Mouse (Mus musculus) neural tube, embryonic 15.5 days (tissue): ENCODE measurements around the gene Hist2h3c1. TPM values are rescaled to one million over a fixed set of nuclear protein-coding genes. Genes with fewer than 3 reads are reported as not detected.

Experiments used
- ATAC-seq: fragments of 200-750 bp; cut with Nextera tagmentation; 2 replicates; pipeline ENCODE4 v1.8.0; 2017; ENCODE audit warnings: mild to moderate bottlenecking, moderate TSS enrichment, moderate library complexity; ENCODE audit not compliant: low FRiP score
- H3K27ac ChIP-seq: fragments of 300-500 bp; sonication (generic); replicated peaks from 2 replicates; pipeline ENCODE4 v1.5.1; 2015; ENCODE audit warnings: mild to moderate bottlenecking, inconsistent platforms
- H3K27me3 ChIP-seq: fragments of 300-500 bp; sonication (generic); replicated peaks from 2 replicates; pipeline ENCODE4 v1.6.1; 2015; ENCODE audit warnings: inconsistent platforms
- H3K36me3 ChIP-seq: fragments of 300-500 bp; sonication (generic); 2 replicates; pipeline ENCODE4 v1.6.1; 2015; ENCODE audit warnings: inconsistent platforms
- H3K4me1 ChIP-seq: fragments of 300-500 bp; sonication (generic); 2 replicates; pipeline ENCODE4 v1.6.1; 2015; ENCODE audit warnings: inconsistent platforms
- H3K4me2 ChIP-seq: fragments of 300-500 bp; sonication (generic); 2 replicates; pipeline ENCODE4 v1.6.1; 2015; ENCODE audit warnings: inconsistent platforms, mild to moderate bottlenecking, moderate library complexity
- H3K4me3 ChIP-seq: fragments of 300-500 bp; sonication (generic); replicated peaks from 2 replicates; pipeline ENCODE4 v1.5.1; 2015; ENCODE audit warnings: mild to moderate bottlenecking, inconsistent platforms
- H3K9ac ChIP-seq: fragments of 300-500 bp; sonication (generic); replicated peaks from 2 replicates; pipeline ENCODE4 v1.6.1; 2015; ENCODE audit warnings: mild to moderate bottlenecking, inconsistent platforms
- H3K9me3 ChIP-seq: fragments of 300-500 bp; sonication (generic); replicated peaks from 2 replicates; pipeline ENCODE4 v1.6.1; 2016; ENCODE audit warnings: inconsistent platforms
- WGBS: fragments of 180-500 bp; shearing (Covaris S2); methylation state at CpG from one replicate; pipeline ENCODE4 v1.1.7; 2015; ENCODE audit warnings: mixed read lengths; 5-methylcytosine and 5-hydroxymethylcytosine counted together
- polyA plus RNA-seq: library from polyadenylated mRNA; unstranded; fragments of >200 nt; fragmentation: Nextera tagmentation; extraction: Ambion mirVana; gene quantifications from 2 replicates; pipeline ENCODE4 v1.2.1, GENCODE M21; 2015

Gene Hist2h3c1
- polyA plus RNA-seq, 1 experiment from 2014 or later, result 0.14 TPM

GRCm38 (mm10) chr3:96220765-96221639 lies 25.5 kb upstream of the Hist2h3c1 start, which contains the start of the genes Hist2h2ac and Hist2h2be:
Hist2h2ac (minus strand) TSS chr3:96220880.
Hist2h2be (plus strand) TSS chr3:96221119.
- ATAC-seq, result peak; percentile 82
- H3K36me3 ChIP-seq, result no peaks in the 10 kb centered on the region
- H3K27ac ChIP-seq, result peak within 1 kb of the TSS; percentile 99
- peak within 1 kb of the TSS; percentile 91 for H3K4me2 ChIP-seq
- WGBS, result under 1% methylated on average over 43 of the region's 43 CpGs
- no peaks in the 10 kb centered on the region for H3K9me3 ChIP-seq
- H3K4me3 ChIP-seq, result peak within 1 kb of the TSS; percentile 67
- peak within 1 kb of the TSS; percentile 75 for H3K9ac ChIP-seq
- peaks cover 36% of the 10 kb centered on the region for H3K4me1 ChIP-seq
- H3K27me3 ChIP-seq, result no peaks in the 10 kb centered on the region

- peak overlapping the region; percentile 91 for H3K4me2 ChIP-seq
- no peaks in the 10 kb centered on the region for H3K36me3 ChIP-seq
- H3K4me3 ChIP-seq, result peak overlapping the region; percentile 67
- no peak for ATAC-seq
- H3K9ac ChIP-seq, result peak overlapping the region; percentile 75
- H3K27ac ChIP-seq, result peak overlapping the region; percentile 99
- peaks cover 36% of the 10 kb centered on the region for H3K4me1 ChIP-seq
- H3K27me3 ChIP-seq, result no peaks in the 10 kb centered on the region
- WGBS, result 15% methylated on average over 9 of the region's 9 CpGs
- no peaks in the 10 kb centered on the region for H3K9me3 ChIP-seq
Measured at GRCm38 (mm10) chr3:96221640-96222038, 24.8 kb upstream of the Hist2h3c1 start.

GRCm38 (mm10) chr3:96222774-96223173 lies 23.7 kb upstream of the Hist2h3c1 start:
- Histone ChIP-seq H3K36me3 (no peaks in the 10 kb centered on the region), H3K27me3 (no peaks in the 10 kb centered on the region), H3K27ac (no peak overlapping the region), H3K4me3 (0 out of 2 replicates have a peak overlapping the region, but pooled peaks have one; percentile 67), H3K4me2 (peak overlapping the region; percentile 91), H3K9ac (no peak overlapping the region), H3K4me1 (peaks cover 36% of the 10 kb centered on the region), H3K9me3 (no peaks in the 10 kb centered on the region)
- ATAC-seq, result no peak
- WGBS, result 89% methylated on average over 4 of the region's 4 CpGs

- H3K9ac ChIP-seq, result no peak overlapping the region
Measured at GRCm38 (mm10) chr3:96225421-96225820, 21.1 kb upstream of the Hist2h3c1 start.

GRCm38 (mm10) chr3:96226695-96227648 lies 19.5 kb upstream of the Hist2h3c1 start:
- no peak for ATAC-seq
- Histone ChIP-seq H3K36me3 (no peaks in the 10 kb centered on the region), H3K4me3 (no peak overlapping the region), H3K4me2 (no peak overlapping the region), H3K4me1 (peaks cover 18% of the 10 kb centered on the region), H3K9ac (no peak overlapping the region), H3K27ac (no peak overlapping the region), H3K9me3 (no peaks in the 10 kb centered on the region), H3K27me3 (no peaks in the 10 kb centered on the region)
- WGBS, result 77% methylated on average over 8 of the region's 8 CpGs

More at GRCm38 (mm10) chr3:96225421-96225820, 21.1 kb upstream of the Hist2h3c1 start:
- no peaks in the 10 kb centered on the region for H3K9me3 ChIP-seq
- WGBS, result 15% methylated on average over 2 of the region's 2 CpGs
- no peaks in the 10 kb centered on the region for H3K27me3 ChIP-seq
- no peak for ATAC-seq
- no peak overlapping the region for H3K4me2 ChIP-seq
- H3K36me3 ChIP-seq, result no peaks in the 10 kb centered on the region
- no peak overlapping the region for H3K4me3 ChIP-seq
- H3K4me1 ChIP-seq, result peaks cover 29% of the 10 kb centered on the region
- no peak overlapping the region for H3K27ac ChIP-seq

GRCm38 (mm10) chr3:96228828-96229227 lies 17.7 kb upstream of the Hist2h3c1 start:
- 69% methylated on average over 2 of the region's 2 CpGs for WGBS
- Histone ChIP-seq H3K27ac (no peak overlapping the region), H3K27me3 (no peaks in the 10 kb centered on the region), H3K4me1 (0 out of 2 replicates have a peak, but pooled peaks cover 6% of the 10 kb centered on the region), H3K4me2 (no peak overlapping the region), H3K9ac (no peak overlapping the region), H3K4me3 (no peak overlapping the region), H3K9me3 (no peaks in the 10 kb centered on the region), H3K36me3 (no peaks in the 10 kb centered on the region)
- no peak for ATAC-seq

GRCm38 (mm10) chr3:96230404-96230803 lies 16.1 kb upstream of the Hist2h3c1 start:
- Histone ChIP-seq H3K9me3 (no peaks in the 10 kb centered on the region), H3K9ac (no peak overlapping the region), H3K27ac (no peak overlapping the region), H3K4me3 (no peak overlapping the region), H3K36me3 (no peaks in the 10 kb centered on the region), H3K27me3 (no peaks in the 10 kb centered on the region), H3K4me2 (no peak overlapping the region), H3K4me1 (0 out of 2 replicates have a peak, but pooled peaks cover under 1% of the 10 kb centered on the region)
- no peak for ATAC-seq
- WGBS, result 78% methylated on average over 2 of the region's 2 CpGs

GRCm38 (mm10) chr3:96230910-96231757 lies 15.4 kb upstream of the Hist2h3c1 start:
- Histone ChIP-seq H3K4me2 (no peak overlapping the region), H3K4me3 (no peak overlapping the region), H3K9ac (no peak overlapping the region), H3K27me3 (no peaks in the 10 kb centered on the region), H3K4me1 (no peaks in the 10 kb centered on the region), H3K27ac (no peak overlapping the region), H3K36me3 (no peaks in the 10 kb centered on the region), H3K9me3 (no peaks in the 10 kb centered on the region)
- ATAC-seq, result no peak
- 77% methylated on average over 4 of the region's 4 CpGs for WGBS

GRCm38 (mm10) chr3:96231758-96232120 lies 14.7 kb upstream of the Hist2h3c1 start:
- WGBS, result 59% methylated on average over 2 of the region's 2 CpGs
- Histone ChIP-seq H3K4me2 (no peak overlapping the region), H3K9me3 (no peaks in the 10 kb centered on the region)

GRCm38 (mm10) chr3:96234914-96235313 lies 11.6 kb upstream of the Hist2h3c1 start:
- Histone ChIP-seq H3K27me3 (no peaks in the 10 kb centered on the region), H3K4me3 (no peak overlapping the region), H3K4me1 (peaks cover 8% of the 10 kb centered on the region), H3K9ac (no peak overlapping the region), H3K4me2 (no peak overlapping the region), H3K36me3 (no peaks in the 10 kb centered on the region), H3K9me3 (no peaks in the 10 kb centered on the region), H3K27ac (no peak overlapping the region)
- ATAC-seq, result no peak
- WGBS, result 92% methylated on average over 2 of the region's 2 CpGs

More at GRCm38 (mm10) chr3:96231758-96232120, 14.7 kb upstream of the Hist2h3c1 start:
- ATAC-seq, result no peak
- Histone ChIP-seq H3K4me1 (no peaks in the 10 kb centered on the region), H3K27ac (no peak overlapping the region), H3K36me3 (no peaks in the 10 kb centered on the region), H3K4me3 (no peak overlapping the region), H3K27me3 (no peaks in the 10 kb centered on the region), H3K9ac (no peak overlapping the region)

- Histone ChIP-seq H3K4me1 (peaks cover 10% of the 10 kb centered on the region), H3K36me3 (no peaks in the 10 kb centered on the region), H3K9ac (no peak overlapping the region), H3K27ac (no peak overlapping the region), H3K4me2 (no peak overlapping the region), H3K9me3 (no peaks in the 10 kb centered on the region), H3K4me3 (no peak overlapping the region), H3K27me3 (no peaks in the 10 kb centered on the region)
- ATAC-seq, result no peak
- WGBS, result 75% methylated on average over 3 of the region's 3 CpGs
Measured at GRCm38 (mm10) chr3:96235836-96236235, 10.6 kb upstream of the Hist2h3c1 start.
